Mouse (Mus musculus) lung, embryonic 15.5 days (tissue): ENCODE data around the gene Surf1. TPM values are rescaled to one million over a fixed set of nuclear protein-coding genes. Genes with fewer than 3 reads are reported as not detected.

ENCODE experiments used
- ATAC-seq: fragments of 200-750 bp; cut with Nextera tagmentation; 2 replicates; pipeline ENCODE4 v1.8.0; 2017; ENCODE audit warnings: moderate number of reproducible peaks, borderline replicate concordance; ENCODE audit not compliant: low FRiP score, low TSS enrichment; ENCODE audit errors: extremely low read depth
- H3K27ac ChIP-seq: fragments of 300-500 bp; sonication (generic); 2 replicates; pipeline ENCODE4 v1.5.1; 2015; ENCODE audit warnings: moderate library complexity, mild to moderate bottlenecking, inconsistent platforms
- H3K27me3 ChIP-seq: fragments of 300-500 bp; sonication (generic); 2 replicates; pipeline ENCODE4 v1.6.1; 2015; ENCODE audit warnings: inconsistent platforms
- H3K36me3 ChIP-seq: fragments of 300-500 bp; sonication (generic); 2 replicates; pipeline ENCODE4 v1.6.1; 2015; ENCODE audit warnings: inconsistent platforms
- H3K4me1 ChIP-seq: fragments of 300-500 bp; sonication (generic); 2 replicates; pipeline ENCODE4 v1.6.1; 2015; ENCODE audit warnings: inconsistent platforms
- H3K4me2 ChIP-seq: fragments of 300-500 bp; sonication (generic); 2 replicates; pipeline ENCODE4 v1.6.1; 2015; ENCODE audit warnings: inconsistent platforms, mild to moderate bottlenecking, moderate library complexity
- H3K4me3 ChIP-seq: fragments of 300-500 bp; sonication (generic); 2 replicates; pipeline ENCODE4 v1.5.1; 2015; ENCODE audit warnings: mild to moderate bottlenecking, inconsistent platforms
- H3K9ac ChIP-seq: fragments of 300-500 bp; sonication (generic); 2 replicates; pipeline ENCODE4 v1.6.1; 2015; ENCODE audit warnings: inconsistent platforms
- H3K9me3 ChIP-seq: fragments of 300-500 bp; sonication (generic); 2 replicates; pipeline ENCODE4 v1.6.1; 2016; ENCODE audit warnings: inconsistent platforms
- WGBS: fragments of 180-500 bp; shearing (Covaris S2); methylation state at CpG from one replicate; pipeline ENCODE4 v1.1.7; 2015; 5-methylcytosine and 5-hydroxymethylcytosine counted together
- polyA plus RNA-seq: library from polyadenylated mRNA; unstranded; fragments of >200 nt; fragmentation: Nextera tagmentation; extraction: Ambion mirVana; gene quantifications from 2 replicates; pipeline ENCODE4 v1.2.1, GENCODE M21; 2015

The Surf1 gene
- 52.4 and 56.8 TPM in 2 replicates for polyA plus RNA-seq

GRCm38 (mm10) chr2:26915927-26916728 lies at the start of gene Surf1, which contains the start of gene Surf2:
Surf1 (minus strand) TSS chr2:26916530.
Surf2 (plus strand) TSS chr2:26916367.
- Histone ChIP-seq H3K4me3 (peak within 1 kb of the TSS; percentile 80), H3K27ac (peak within 1 kb of the TSS; percentile 69), H3K4me2 (peak within 1 kb of the TSS; percentile 96), H3K36me3 (peaks cover 65% of the 10 kb centered on the region), H3K9me3 (no peaks in the 10 kb centered on the region), H3K4me1 (peaks cover 42% of the 10 kb centered on the region), H3K27me3 (no peaks in the 10 kb centered on the region), H3K9ac (peak within 1 kb of the TSS; percentile 72)
- ATAC-seq, result peak; percentile 70; the same call in 1 of the 2 replicates
- 2% methylated on average over 47 of the region's 47 CpGs for WGBS

- ATAC-seq, result no peak; the same call in 1 of the 2 replicates
- WGBS, result 14% methylated on average over 14 of the region's 14 CpGs
- peaks cover 24% of the 10 kb centered on the region for H3K4me1 ChIP-seq
- peak overlapping the region; percentile 99 for H3K27ac ChIP-seq
- peak overlapping the region; percentile 80 for H3K4me2 ChIP-seq
- H3K27me3 ChIP-seq, result no peaks in the 10 kb centered on the region
- H3K9ac ChIP-seq, result peak overlapping the region; percentile 87
- peaks cover 19% of the 10 kb centered on the region for H3K36me3 ChIP-seq
- peak overlapping the region; percentile 85 for H3K4me3 ChIP-seq
- H3K9me3 ChIP-seq, result no peaks in the 10 kb centered on the region
Observed at GRCm38 (mm10) chr2:26964724-26965370, 48.5 kb upstream of the Surf1 start.

GRCm38 (mm10) chr2:26963923-26964723 lies 47.8 kb upstream of the Surf1 start, which contains the start of gene Rexo4:
Rexo4 (minus strand) TSS chr2:26964386.
- peak within 1 kb of the TSS; percentile 99 for H3K27ac ChIP-seq
- H3K9me3 ChIP-seq, result no peaks in the 10 kb centered on the region
- peak within 1 kb of the TSS; percentile 87 for H3K9ac ChIP-seq
- ATAC-seq, result peak; percentile 92
- peak within 1 kb of the TSS; percentile 80 for H3K4me2 ChIP-seq
- H3K36me3 ChIP-seq, result peaks cover 23% of the 10 kb centered on the region
- peaks cover 24% of the 10 kb centered on the region for H3K4me1 ChIP-seq
- under 1% methylated on average over 50 of the region's 50 CpGs for WGBS
- H3K4me3 ChIP-seq, result peak within 1 kb of the TSS; percentile 85
- no peaks in the 10 kb centered on the region for H3K27me3 ChIP-seq

GRCm38 (mm10) chr2:26960756-26961155 lies 44.4 kb upstream of the Surf1 start:
- H3K4me2 ChIP-seq, result no peak overlapping the region
- no peaks in the 10 kb centered on the region for H3K9me3 ChIP-seq
- WGBS, result 63% methylated on average over 4 of the region's 4 CpGs
- H3K4me3 ChIP-seq, result no peak overlapping the region
- peaks cover 56% of the 10 kb centered on the region for H3K36me3 ChIP-seq
- no peak overlapping the region for H3K9ac ChIP-seq
- H3K27me3 ChIP-seq, result no peaks in the 10 kb centered on the region
- H3K4me1 ChIP-seq, result peaks cover 24% of the 10 kb centered on the region
- no peak for ATAC-seq
- H3K27ac ChIP-seq, result no peak overlapping the region

GRCm38 (mm10) chr2:26957488-26957859 lies 41.1 kb upstream of the Surf1 start:
- H3K4me3 ChIP-seq, result no peak overlapping the region
- H3K4me1 ChIP-seq, result peaks cover 9% of the 10 kb centered on the region; the same call in 1 of the 2 replicates
- H3K27ac ChIP-seq, result no peak overlapping the region
- H3K36me3 ChIP-seq, result peaks cover 86% of the 10 kb centered on the region
- WGBS, result 86% methylated on average over 2 of the region's 2 CpGs
- no peak for ATAC-seq
- H3K9ac ChIP-seq, result no peak overlapping the region
- no peaks in the 10 kb centered on the region for H3K9me3 ChIP-seq
- no peak overlapping the region for H3K4me2 ChIP-seq
- H3K27me3 ChIP-seq, result no peaks in the 10 kb centered on the region

- H3K9me3 ChIP-seq, result no peaks in the 10 kb centered on the region
- no peak overlapping the region for H3K4me2 ChIP-seq
- H3K27ac ChIP-seq, result no peak overlapping the region
- H3K4me1 ChIP-seq, result peaks cover 5% of the 10 kb centered on the region; the same call in 1 of the 2 replicates
- H3K4me3 ChIP-seq, result no peak overlapping the region
- peaks cover 84% of the 10 kb centered on the region for H3K36me3 ChIP-seq
- H3K9ac ChIP-seq, result no peak overlapping the region
- 89% methylated on average over 12 of the region's 12 CpGs for WGBS
- ATAC-seq, result no peak
- no peaks in the 10 kb centered on the region for H3K27me3 ChIP-seq
Observed at GRCm38 (mm10) chr2:26956811-26957487, 40.6 kb upstream of the Surf1 start.

- Histone ChIP-seq H3K36me3 (peaks cover 76% of the 10 kb centered on the region), H3K4me2 (no peak overlapping the region), H3K9ac (no peak overlapping the region), H3K27me3 (no peaks in the 10 kb centered on the region), H3K27ac (no peak overlapping the region), H3K4me3 (no peak overlapping the region), H3K9me3 (no peaks in the 10 kb centered on the region), H3K4me1 (no peaks in the 10 kb centered on the region)
- 91% methylated on average over 2 of the region's 2 CpGs for WGBS
- no peak for ATAC-seq
Observed at GRCm38 (mm10) chr2:26954735-26955395, 38.5 kb upstream of the Surf1 start.

GRCm38 (mm10) chr2:26952866-26953265 lies 36.5 kb upstream of the Surf1 start:
- no peaks in the 10 kb centered on the region for H3K4me1 ChIP-seq
- H3K9ac ChIP-seq, result no peak overlapping the region
- no peaks in the 10 kb centered on the region for H3K9me3 ChIP-seq
- H3K27ac ChIP-seq, result no peak overlapping the region
- no peak overlapping the region for H3K4me3 ChIP-seq
- no peak for ATAC-seq
- H3K27me3 ChIP-seq, result no peaks in the 10 kb centered on the region
- H3K36me3 ChIP-seq, result peaks cover 61% of the 10 kb centered on the region
- H3K4me2 ChIP-seq, result no peak overlapping the region
- 90% methylated on average over 8 of the region's 8 CpGs for WGBS

- Histone ChIP-seq H3K9ac (no peak overlapping the region), H3K27ac (no peak overlapping the region), H3K4me3 (no peak overlapping the region), H3K27me3 (no peaks in the 10 kb centered on the region), H3K4me2 (no peak overlapping the region), H3K36me3 (peaks cover 57% of the 10 kb centered on the region), H3K9me3 (no peaks in the 10 kb centered on the region), H3K4me1 (no peaks in the 10 kb centered on the region)
- 91% methylated on average over 4 of the region's 4 CpGs for WGBS
- ATAC-seq, result no peak
Observed at GRCm38 (mm10) chr2:26952193-26952592, 35.9 kb upstream of the Surf1 start.

GRCm38 (mm10) chr2:26951346-26951905 lies 35.1 kb upstream of the Surf1 start:
- no peak for ATAC-seq
- Histone ChIP-seq H3K4me1 (no peaks in the 10 kb centered on the region), H3K9ac (no peak overlapping the region), H3K36me3 (peaks cover 49% of the 10 kb centered on the region), H3K4me2 (no peak overlapping the region), H3K4me3 (no peak overlapping the region), H3K27me3 (no peaks in the 10 kb centered on the region), H3K27ac (no peak overlapping the region), H3K9me3 (no peaks in the 10 kb centered on the region)
- 88% methylated on average over 8 of the region's 8 CpGs for WGBS
